Mouse (Mus musculus): ENCODE data around the gene Ndufa3. TPM values are rescaled to one million over a fixed set of nuclear protein-coding genes. Genes with fewer than 3 reads are reported as not detected.

The Ndufa3 gene
- total and polyA plus RNA-seq, 3 experiments, result 58.9 to 307 (median 261) TPM

DNA sequence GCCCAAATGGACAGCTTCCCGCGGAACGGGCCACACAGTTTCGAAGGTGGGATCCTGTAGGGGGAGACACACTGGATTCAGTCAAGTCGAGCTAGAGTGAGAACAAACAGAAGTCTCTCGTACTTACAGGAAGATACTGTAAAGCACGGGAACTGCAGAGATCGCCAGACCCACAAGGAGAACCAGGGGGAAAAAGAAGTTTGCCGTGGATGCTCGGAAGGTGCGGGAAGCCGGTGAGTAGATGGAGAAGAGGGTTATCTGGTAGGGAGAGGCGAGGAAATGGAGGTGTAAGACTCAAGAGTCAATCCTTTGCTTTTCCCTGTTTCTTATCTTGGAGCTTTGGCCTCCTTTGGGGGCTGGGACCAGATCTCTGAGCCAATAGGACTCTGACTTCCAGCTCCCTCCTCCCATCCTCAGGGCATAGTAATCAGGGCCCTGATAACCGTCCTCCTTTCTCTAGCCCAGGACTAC lies 49.8 kb downstream of the Ndufa3 start:
- Histone ChIP-seq H3K27ac (ENCODE audit: insufficient read depth, low read depth) (no peak overlapping the region), H3K36me3 (replicated peaks in 1 of 2; ENCODE audit: control insufficient read depth in 1 of 2, insufficient read depth in 1 of 2, low read length in 1 of 2) (peaks cover 6 to 31% of the 10 kb centered on the region in 2 experiments), H3K4me2 (ENCODE audit: insufficient read depth, low read depth, poor library complexity, severe bottlenecking) (no peak overlapping the region), H3K4me3 (replicated peaks in 1 of 3; ENCODE audit: low read depth in 2 of 3, low read length in 2 of 3, poor library complexity in 1 of 3) (no peak overlapping the region), H3K9ac (ENCODE audit: insufficient read depth, low read depth) (no peak overlapping the region), H3K4me1 (ENCODE audit: control insufficient read depth in 1 of 2, insufficient read depth in 2 of 2) (peaks cover 0 to 25% of the 10 kb centered on the region in 2 experiments; a peak in 2 of 4 replicates), H3K27me3 (replicated peaks) (no peaks in the 10 kb centered on the region), H3K79me2 (replicated peaks; ENCODE audit: control insufficient read depth, extremely low read depth, insufficient read depth, poor library complexity, severe bottlenecking) (peaks cover 13% of the 10 kb centered on the region; the same call in 1 of the 2 replicates), H3K9me3 (replicated peaks; ENCODE audit: low read length) (no peaks in the 10 kb centered on the region)
- TF ChIP-seq RCOR1 (conservative IDR thresholded peaks at IDR 0.05; ENCODE audit: low read depth, low read length), result no peak
- no peak for TF ChIP-seq CTCF (conservative IDR thresholded peaks at IDR 0.05 in 1 of 2, IDR thresholded peaks at IDR 0.05 in 1 of 2; ENCODE audit: low read depth in 2 of 2, low read length in 2 of 2)
- DNase-seq (ENCODE audit: extremely low read depth), result no peak
- in situ Hi-C loops (cut with MboI; ENCODE audit: low pct_ligation_motif_present, low pct_unique_long_range_greater_than_20kb, low sequenced_read_pairs), result no loop called here
- dilution Hi-C loops (cut with MboI; ENCODE audit: extremely low pct_ligation_motif_present, extremely low pct_unique_long_range_greater_than_20kb, low sequenced_read_pairs), result no loop called here

Other genes starting within 250 kb of the Ndufa3 start
- 0.50 and 0.51 TPM in 2 replicates for gene Cacng8, start 226.7 kb upstream of the Ndufa3 start, total RNA-seq (2012; rRNA removed)
- gene Cacng8, start 226.7 kb upstream of the Ndufa3 start, total RNA-seq (2014; rRNA removed), result 0.43 and 0.51 TPM in 2 replicates
- 1.2 and 1.7 TPM in 2 replicates for gene Cacng8, start 226.7 kb upstream of the Ndufa3 start, polyA plus RNA-seq (2012; ENCODE audit: insufficient read length, low read depth)
- gene Cacng6, start 193.2 kb upstream of the Ndufa3 start, total RNA-seq (2012; rRNA removed), result 0.13 TPM in 1 of 2 replicates, not detected in the other
- not detected in 2 replicates for gene Cacng6, start 193.2 kb upstream of the Ndufa3 start, total RNA-seq (2014; rRNA removed)
- 0.19 TPM in 1 of 2 replicates, not detected in the other for gene Cacng6, start 193.2 kb upstream of the Ndufa3 start, polyA plus RNA-seq (2012; ENCODE audit: insufficient read length, low read depth)
- not detected in 2 replicates for gene Tarm1, start 114.7 kb upstream of the Ndufa3 start, total RNA-seq (2012; rRNA removed)
- not detected in 2 replicates for gene Tarm1, start 114.7 kb upstream of the Ndufa3 start, total RNA-seq (2014; rRNA removed)
- gene Tarm1, start 114.7 kb upstream of the Ndufa3 start, polyA plus RNA-seq (2012; ENCODE audit: insufficient read length, low read depth), result 0.44 and 1.3 TPM in 2 replicates
- gene Oscar, start 1.2 kb upstream of the Ndufa3 start, total RNA-seq (2012; rRNA removed), result not detected in 2 replicates
- not detected in 2 replicates for gene Oscar, start 1.2 kb upstream of the Ndufa3 start, total RNA-seq (2014; rRNA removed)
- 0.39 and 0.45 TPM in 2 replicates for gene Oscar, start 1.2 kb upstream of the Ndufa3 start, polyA plus RNA-seq (2012; ENCODE audit: insufficient read length, low read depth)
- gene Tfpt, start 12.6 kb downstream of the Ndufa3 start, total RNA-seq (2012; rRNA removed), result 28.8 and 33.2 TPM in 2 replicates
- gene Tfpt, start 12.6 kb downstream of the Ndufa3 start, total RNA-seq (2014; rRNA removed), result 15.1 and 15.9 TPM in 2 replicates
- 38.6 and 44.0 TPM in 2 replicates for gene Tfpt, start 12.6 kb downstream of the Ndufa3 start, polyA plus RNA-seq (2012; ENCODE audit: insufficient read length, low read depth)
- gene Prpf31, start 12.6 kb downstream of the Ndufa3 start, total RNA-seq (2012; rRNA removed), result 99.2 and 125 TPM in 2 replicates
- 117 and 119 TPM in 2 replicates for gene Prpf31, start 12.6 kb downstream of the Ndufa3 start, total RNA-seq (2014; rRNA removed)
- 171 and 204 TPM in 2 replicates for gene Prpf31, start 12.6 kb downstream of the Ndufa3 start, polyA plus RNA-seq (2012; ENCODE audit: insufficient read length, low read depth)
- gene Cnot3, start 27.9 kb downstream of the Ndufa3 start, total RNA-seq (2012; rRNA removed), result 20.9 and 21.1 TPM in 2 replicates
- 5.8 and 10.5 TPM in 2 replicates for gene Cnot3, start 27.9 kb downstream of the Ndufa3 start, total RNA-seq (2014; rRNA removed)
- gene Cnot3, start 27.9 kb downstream of the Ndufa3 start, polyA plus RNA-seq (2012; ENCODE audit: insufficient read length, low read depth), result 68.3 and 76.9 TPM in 2 replicates
- 6.7 and 8.1 TPM in 2 replicates for gene Leng1, start 48.5 kb downstream of the Ndufa3 start, total RNA-seq (2012; rRNA removed)
- 5.4 and 5.8 TPM in 2 replicates for gene Leng1, start 48.5 kb downstream of the Ndufa3 start, total RNA-seq (2014; rRNA removed)
- 8.5 and 9.9 TPM in 2 replicates for gene Leng1, start 48.5 kb downstream of the Ndufa3 start, polyA plus RNA-seq (2012; ENCODE audit: insufficient read length, low read depth)
- 1.8 and 1.9 TPM in 2 replicates for gene Tmc4, start 60.2 kb downstream of the Ndufa3 start, total RNA-seq (2012; rRNA removed)
- 0.56 and 1.9 TPM in 2 replicates for gene Tmc4, start 60.2 kb downstream of the Ndufa3 start, total RNA-seq (2014; rRNA removed)
- 4.0 and 4.6 TPM in 2 replicates for gene Tmc4, start 60.2 kb downstream of the Ndufa3 start, polyA plus RNA-seq (2012; ENCODE audit: insufficient read length, low read depth)
- 39.0 and 40.2 TPM in 2 replicates for gene Tsen34, start 75.5 kb downstream of the Ndufa3 start, total RNA-seq (2012; rRNA removed)
- 26.9 and 34.8 TPM in 2 replicates for gene Tsen34, start 75.5 kb downstream of the Ndufa3 start, total RNA-seq (2014; rRNA removed)
- 23.1 and 24.3 TPM in 2 replicates for gene Tsen34, start 75.5 kb downstream of the Ndufa3 start, polyA plus RNA-seq (2012; ENCODE audit: insufficient read length, low read depth)
- 21.7 and 22.3 TPM in 2 replicates for gene Mboat7, start 76.2 kb downstream of the Ndufa3 start, total RNA-seq (2012; rRNA removed)
- 18.4 and 19.4 TPM in 2 replicates for gene Mboat7, start 76.2 kb downstream of the Ndufa3 start, total RNA-seq (2014; rRNA removed)
- gene Mboat7, start 76.2 kb downstream of the Ndufa3 start, polyA plus RNA-seq (2012; ENCODE audit: insufficient read length, low read depth), result 36.4 and 41.2 TPM in 2 replicates
- gene Rps9, start 86.6 kb downstream of the Ndufa3 start, total RNA-seq (2012; rRNA removed), result 3,983 and 4,060 TPM in 2 replicates
- gene Rps9, start 86.6 kb downstream of the Ndufa3 start, total RNA-seq (2014; rRNA removed), result 5,460 and 5,555 TPM in 2 replicates
- 2,959 and 3,329 TPM in 2 replicates for gene Rps9, start 86.6 kb downstream of the Ndufa3 start, polyA plus RNA-seq (2012; ENCODE audit: insufficient read length, low read depth)
- gene Pirb, start 103.0 kb downstream of the Ndufa3 start, total RNA-seq (2012; rRNA removed), result 1.7 and 2.8 TPM in 2 replicates
- gene Pirb, start 103.0 kb downstream of the Ndufa3 start, total RNA-seq (2014; rRNA removed), result 4.2 and 5.0 TPM in 2 replicates
- 9.0 and 10.7 TPM in 2 replicates for gene Pirb, start 103.0 kb downstream of the Ndufa3 start, polyA plus RNA-seq (2012; ENCODE audit: insufficient read length, low read depth)
- gene Gm15448, start 208.3 kb downstream of the Ndufa3 start, total RNA-seq (2012; rRNA removed), result 0.08 and 0.13 TPM in 2 replicates
- 0.30 and 0.54 TPM in 2 replicates for gene Gm15448, start 208.3 kb downstream of the Ndufa3 start, total RNA-seq (2014; rRNA removed)
- gene Gm15448, start 208.3 kb downstream of the Ndufa3 start, polyA plus RNA-seq (2012; ENCODE audit: insufficient read length, low read depth), result 0.65 and 0.84 TPM in 2 replicates
- gene Pira2, start 227.7 kb downstream of the Ndufa3 start, total RNA-seq (2012; rRNA removed), result 2.3 and 2.6 TPM in 2 replicates
- 8.0 and 9.5 TPM in 2 replicates for gene Pira2, start 227.7 kb downstream of the Ndufa3 start, total RNA-seq (2014; rRNA removed)
- 9.6 and 10.9 TPM in 2 replicates for gene Pira2, start 227.7 kb downstream of the Ndufa3 start, polyA plus RNA-seq (2012; ENCODE audit: insufficient read length, low read depth)

Measured in CH12.LX (cell line).